Mouse (Mus musculus): ENCODE data around the gene Smyd1.
"Not testable (repeated sequence)": the region's sequence is repeated elsewhere in the genome, so short reads cannot be mapped to it uniquely, and the experiment has no call there.

Gene Smyd1

DNA sequence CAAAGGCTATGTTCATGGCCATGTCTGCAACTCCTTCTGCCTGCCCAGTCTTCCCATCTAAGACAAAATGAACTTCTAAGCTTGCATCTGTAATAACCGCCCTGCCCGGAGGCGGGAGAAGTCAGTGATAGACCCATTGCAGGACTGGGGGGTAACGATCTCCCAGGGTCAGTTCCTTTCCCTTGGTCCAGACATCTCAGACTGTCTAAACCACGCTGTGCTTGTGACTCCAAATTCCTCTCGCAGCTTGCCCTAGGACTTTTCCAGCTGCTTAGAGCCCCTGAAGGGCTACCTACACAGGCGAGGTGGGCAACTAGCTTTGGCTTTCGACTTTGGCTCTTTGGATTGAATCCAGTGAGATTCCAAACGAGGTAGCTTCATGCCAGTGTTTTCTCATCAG is 2.8 kb upstream of the Smyd1 start:
- no peak for DNase-seq (ENCODE audit: low spot score)

DNA sequence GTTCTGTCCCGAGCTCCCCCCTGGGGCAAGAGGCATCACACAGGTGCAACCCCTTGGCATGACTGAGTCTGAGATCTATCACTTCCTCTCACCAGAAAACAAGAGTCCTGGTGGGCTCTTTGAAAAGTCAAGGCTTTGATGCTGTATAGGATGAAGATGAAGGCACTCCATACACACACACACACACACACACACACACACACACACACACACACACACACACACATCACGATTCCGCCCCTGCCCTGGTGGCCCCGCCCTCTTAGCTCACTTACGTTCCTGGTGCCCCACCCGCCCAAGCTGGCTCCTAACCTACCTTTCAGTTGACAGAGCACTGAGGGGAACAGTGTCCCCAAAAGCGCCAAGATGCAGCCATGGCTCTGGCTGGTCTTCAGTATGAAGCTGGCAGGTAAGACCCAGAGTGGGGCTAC is 473 bp upstream of the Smyd1 start, which contains the start of gene Cd8b1:
Gene Cd8b1 (plus strand): TSS at position 298 of the 431 bp plus-strand sequence.
- no peak for DNase-seq (ENCODE audit: low spot score)

DNA sequence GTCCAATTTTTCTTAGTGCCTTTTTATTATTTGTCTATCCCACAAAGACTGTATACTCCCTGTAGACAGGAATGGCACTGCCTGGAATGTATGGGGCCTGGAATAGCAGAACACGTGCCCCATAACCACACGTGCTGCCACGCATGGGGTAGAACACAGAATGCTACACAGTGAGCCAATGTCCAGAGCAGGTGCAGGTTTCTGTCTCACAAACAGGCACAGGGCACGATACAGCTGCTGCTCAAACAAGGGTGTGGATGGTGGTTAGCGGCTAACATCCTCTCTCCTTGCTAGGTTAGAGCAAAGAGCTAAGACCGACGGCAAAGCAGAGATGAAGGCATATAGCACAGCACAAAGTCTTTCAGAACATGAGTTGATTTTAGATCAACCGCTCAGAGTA is 14.5 kb downstream of the Smyd1 start:
- no peak for DNase-seq (ENCODE audit: low spot score)

DNA sequence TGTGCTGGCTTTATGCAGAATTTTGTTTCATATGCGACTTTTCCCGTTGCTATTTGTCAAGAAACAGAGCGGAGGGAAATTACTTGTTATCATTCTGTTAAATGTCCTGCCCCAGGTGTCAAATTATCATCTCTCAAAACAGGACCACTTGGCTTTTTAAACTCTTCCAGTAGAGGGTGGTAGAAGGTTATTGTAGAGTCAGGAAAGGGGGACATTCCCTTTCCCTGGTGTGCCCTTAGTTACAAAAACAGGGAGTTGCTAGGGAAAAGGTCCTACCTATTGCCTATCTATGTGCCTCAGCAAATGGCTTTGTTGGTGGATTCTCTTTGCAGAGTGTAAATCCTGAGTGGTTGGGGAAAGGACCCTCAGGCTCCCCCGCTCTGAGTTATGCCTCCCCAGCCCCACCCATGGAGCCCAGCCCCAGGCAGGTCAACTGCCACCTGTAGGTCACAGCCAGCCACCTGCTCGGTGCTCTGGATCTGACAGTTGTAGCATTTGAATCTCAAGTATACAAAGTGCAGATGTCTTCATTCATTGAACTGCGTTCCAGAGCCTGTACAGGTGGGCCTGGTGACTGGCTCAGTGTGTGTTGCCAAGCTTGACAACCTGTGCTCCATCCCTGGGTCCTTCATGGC is 19.8 kb downstream of the Smyd1 start:
- DNase-seq (ENCODE audit: low spot score) = peak; percentile 19

DNA sequence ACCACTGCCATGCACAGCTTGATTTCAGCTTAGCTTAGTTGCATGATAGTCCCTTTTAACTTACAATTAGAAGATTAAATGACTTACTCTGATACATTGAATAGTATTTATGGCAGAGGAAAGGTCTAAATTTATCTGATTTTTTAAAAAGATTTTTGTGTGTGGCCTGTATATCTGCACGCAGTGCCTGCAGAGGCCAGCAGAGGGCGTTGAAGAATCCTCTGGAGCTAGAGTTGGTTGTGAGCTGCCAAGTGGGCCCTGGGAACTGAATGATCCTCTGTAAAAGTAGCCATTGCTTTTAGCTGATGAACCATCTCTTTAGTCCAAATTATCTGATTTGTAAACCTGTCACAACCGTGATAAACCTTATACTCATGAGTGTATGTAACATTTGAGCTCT is 23.3 kb downstream of the Smyd1 start:
- peak; percentile 48 for DNase-seq (ENCODE audit: low spot score)

DNA sequence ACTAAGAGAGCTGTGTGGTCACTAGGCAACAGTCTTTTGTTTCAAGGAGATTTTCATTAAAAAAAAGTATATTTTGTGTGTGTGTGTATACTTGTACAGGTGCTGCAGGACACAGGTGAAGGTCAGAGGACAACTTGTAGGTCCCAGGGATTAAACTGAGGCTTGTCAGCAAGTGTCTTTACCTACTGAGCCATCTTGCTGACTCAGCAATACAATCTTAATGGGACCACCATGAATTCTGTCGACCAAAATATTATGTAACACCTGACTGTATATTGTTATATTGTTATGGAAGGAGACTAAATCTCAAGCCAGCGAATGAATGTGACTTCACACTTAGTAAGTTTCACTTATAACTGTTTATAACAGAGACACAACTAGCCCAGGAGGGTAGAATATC is 24.0 kb downstream of the Smyd1 start:
- no peak for DNase-seq (ENCODE audit: low spot score)

DNA sequence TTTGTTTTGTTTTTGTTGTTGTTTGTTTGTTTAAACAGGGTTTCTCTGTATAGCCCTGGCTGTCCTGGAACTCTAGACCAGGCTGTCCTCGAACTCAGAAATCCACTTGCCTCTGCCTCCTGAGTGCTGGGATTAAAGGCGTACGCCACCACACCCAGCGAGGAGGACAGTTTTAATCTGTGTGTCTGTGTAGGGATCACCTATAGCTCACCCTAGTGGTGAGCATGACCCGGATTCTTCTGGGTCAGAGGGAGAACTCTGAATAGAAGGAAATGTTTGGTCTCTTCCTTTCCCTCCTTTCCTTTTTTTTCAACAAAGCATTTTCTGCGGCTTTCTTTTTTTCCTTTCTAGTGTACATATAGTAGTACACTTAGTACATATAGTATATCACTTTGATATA is 26.7 kb downstream of the Smyd1 start:
- DNase-seq (ENCODE audit: low spot score) = no peak

DNA sequence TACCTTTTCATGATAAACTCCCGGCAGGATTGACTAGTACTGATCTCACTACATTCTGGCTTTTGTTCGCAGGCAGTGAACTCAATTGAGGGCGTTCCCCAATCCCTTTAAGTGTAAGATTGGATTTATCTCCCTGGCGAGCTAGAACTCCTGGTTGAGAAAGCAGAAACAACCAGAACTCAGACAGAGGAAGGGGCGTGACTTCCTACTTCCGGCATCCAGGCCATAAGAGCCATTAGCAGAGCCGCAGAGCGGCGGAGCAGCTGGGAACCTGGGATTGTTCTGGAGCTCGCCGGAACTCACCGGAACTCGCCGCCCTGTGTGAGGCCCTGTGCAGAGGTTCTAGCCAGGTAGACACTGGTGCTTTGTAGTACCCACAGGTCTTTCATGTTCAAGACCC is 28.5 kb downstream of the Smyd1 start:
- DNase-seq (ENCODE audit: low spot score) = no peak

DNA sequence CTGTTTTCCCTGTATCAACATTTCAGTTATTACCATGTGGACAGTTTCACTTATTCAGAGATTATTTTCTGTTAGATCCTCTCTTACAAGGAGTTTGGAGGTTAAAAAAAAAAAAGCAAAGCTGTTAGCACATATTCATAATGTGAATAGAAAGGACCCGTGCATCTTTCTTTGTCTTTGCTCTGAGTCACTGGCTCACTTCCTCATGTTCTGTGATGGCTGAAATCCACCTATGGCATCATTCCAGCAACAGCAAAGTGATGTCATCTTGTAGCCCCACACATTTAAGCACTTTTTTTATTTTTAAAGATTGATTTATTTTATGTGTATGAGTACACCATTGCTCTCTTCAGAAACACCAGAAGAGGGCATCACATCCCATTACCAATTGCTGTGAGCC is 42.6 kb downstream of the Smyd1 start:
- no peak for DNase-seq (ENCODE audit: low spot score)

DNA sequence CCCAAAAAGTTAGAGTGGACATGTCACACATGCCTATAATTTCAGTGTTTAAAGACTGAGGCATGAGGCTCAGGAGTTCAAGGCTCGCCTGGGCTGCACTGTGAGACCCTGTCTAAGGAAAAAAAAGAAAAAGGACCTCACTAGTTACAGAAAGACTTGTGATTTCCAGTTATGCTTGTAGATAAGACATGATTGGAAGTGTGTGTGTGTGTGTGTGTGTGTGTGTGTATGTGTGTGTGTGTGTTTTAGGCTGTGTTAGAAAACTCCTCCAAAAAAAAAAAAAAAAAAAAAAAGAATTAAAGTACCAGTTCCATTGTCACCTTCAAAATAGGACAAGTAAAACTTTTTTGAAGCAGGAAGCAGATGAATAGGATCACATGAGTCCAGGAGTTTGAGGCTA is 47.4 kb downstream of the Smyd1 start:
- no peak for DNase-seq (ENCODE audit: low spot score)

DNA sequence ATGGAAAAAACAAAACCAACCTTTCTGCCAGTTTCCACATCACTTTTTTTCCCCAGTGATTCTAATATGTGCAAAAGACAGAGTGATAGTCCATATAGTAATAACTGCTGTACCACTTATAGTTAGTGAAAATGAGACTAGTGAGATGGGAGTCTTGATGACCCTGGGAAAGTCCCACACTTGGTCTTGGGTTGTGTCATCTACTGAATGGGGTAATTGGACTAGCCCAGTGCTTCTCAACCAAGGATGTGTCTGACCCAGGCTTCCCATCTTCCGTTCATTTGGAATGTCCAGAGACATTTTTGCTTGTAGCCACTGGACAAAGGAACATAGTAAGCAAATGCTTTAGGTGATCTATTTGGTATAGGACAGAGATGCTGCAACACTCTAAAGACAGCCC is 48.3 kb downstream of the Smyd1 start:
- no peak for DNase-seq (ENCODE audit: low spot score)

DNA sequence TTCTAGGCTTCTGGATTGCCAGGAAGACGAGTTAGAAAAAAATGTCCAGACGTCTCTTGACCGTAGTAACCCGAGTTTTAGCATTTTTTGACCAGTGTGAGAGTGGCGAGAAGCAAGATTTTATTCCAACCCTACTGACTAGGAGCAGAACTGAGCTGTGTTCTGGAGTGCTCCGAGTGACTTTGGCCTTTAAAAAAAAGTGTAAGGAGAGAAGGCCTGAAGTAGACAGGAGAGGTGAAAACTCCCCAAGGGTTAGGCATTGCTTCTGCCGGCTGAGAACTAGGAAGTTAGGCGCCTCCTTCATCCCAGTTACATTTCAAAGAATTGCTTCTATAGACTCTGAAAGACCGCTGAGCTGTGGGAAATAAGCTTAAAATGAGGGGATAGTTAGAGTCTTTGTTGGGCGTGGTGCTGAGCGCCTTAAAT is 49.7 kb downstream of the Smyd1 start:
- DNase-seq (ENCODE audit: low spot score) = peak; percentile 46

DNA sequence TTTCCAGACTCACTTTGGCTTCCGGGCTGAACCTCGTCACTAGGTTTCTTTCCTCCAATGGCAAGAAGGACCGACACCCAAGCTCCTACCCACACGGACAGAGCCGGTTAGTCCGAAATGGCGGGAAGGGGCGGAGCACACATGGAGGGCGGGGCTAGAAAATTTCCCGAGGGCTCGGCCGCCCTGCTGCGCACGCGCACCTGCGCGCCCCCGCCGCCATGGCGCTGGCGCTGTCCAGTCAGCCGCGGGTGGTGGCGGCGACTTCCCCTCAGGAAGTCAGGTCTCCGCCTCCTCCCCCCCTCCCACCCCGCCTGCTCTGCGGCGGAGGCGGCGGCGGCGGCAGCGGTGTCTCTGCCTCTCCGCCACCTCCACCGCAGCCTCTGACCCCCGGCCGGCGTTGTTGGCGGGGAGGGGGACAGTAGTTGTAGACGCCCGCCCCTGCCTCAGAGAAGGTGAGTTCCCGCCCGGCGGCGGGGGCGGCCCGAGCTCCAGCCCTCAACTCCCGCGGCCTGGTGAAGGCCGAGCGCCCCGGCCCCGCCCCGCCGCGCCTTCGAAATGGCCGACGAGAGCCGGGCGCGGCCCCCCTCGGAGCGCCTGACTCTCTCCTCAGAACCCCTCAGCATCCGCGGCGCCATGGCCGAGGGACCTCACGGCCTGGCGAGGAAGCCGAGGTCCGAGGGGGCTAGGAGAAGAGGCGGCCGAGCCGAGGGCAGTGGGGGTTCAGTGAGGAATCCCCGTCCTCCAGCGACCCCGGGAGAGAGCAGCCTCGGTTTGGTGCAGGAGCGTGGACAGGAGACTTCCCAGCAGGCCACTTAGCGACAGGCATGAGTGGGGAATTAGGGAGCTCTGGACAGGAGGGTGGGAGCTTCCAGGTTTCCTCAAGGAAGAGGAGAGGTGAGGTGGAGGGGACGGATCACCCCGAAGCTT is 50.4 kb downstream of the Smyd1 start, which contains the start of gene Krcc1:
Gene Krcc1 (plus strand): TSS at position 289 of the 927 bp plus-strand sequence.
- DNase-seq (ENCODE audit: low spot score) = peak; percentile 96

DNA sequence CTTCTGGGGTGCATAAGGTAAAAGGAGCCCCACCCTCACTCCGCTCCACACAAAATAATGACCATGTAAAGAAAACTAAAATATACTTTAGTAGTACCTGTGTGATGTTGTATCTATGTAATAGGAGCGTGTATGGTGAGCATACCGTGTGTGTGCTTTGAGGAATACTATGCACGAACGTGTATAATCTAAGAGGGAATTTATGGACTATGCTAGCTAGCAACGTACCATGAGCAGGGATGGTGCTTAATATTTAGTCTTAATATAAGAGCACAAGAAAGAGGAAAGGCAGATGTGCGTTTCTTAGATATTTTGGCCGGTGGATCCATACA is 51.0 kb downstream of the Smyd1 start:
- DNase-seq (ENCODE audit: low spot score) = no peak

DNA sequence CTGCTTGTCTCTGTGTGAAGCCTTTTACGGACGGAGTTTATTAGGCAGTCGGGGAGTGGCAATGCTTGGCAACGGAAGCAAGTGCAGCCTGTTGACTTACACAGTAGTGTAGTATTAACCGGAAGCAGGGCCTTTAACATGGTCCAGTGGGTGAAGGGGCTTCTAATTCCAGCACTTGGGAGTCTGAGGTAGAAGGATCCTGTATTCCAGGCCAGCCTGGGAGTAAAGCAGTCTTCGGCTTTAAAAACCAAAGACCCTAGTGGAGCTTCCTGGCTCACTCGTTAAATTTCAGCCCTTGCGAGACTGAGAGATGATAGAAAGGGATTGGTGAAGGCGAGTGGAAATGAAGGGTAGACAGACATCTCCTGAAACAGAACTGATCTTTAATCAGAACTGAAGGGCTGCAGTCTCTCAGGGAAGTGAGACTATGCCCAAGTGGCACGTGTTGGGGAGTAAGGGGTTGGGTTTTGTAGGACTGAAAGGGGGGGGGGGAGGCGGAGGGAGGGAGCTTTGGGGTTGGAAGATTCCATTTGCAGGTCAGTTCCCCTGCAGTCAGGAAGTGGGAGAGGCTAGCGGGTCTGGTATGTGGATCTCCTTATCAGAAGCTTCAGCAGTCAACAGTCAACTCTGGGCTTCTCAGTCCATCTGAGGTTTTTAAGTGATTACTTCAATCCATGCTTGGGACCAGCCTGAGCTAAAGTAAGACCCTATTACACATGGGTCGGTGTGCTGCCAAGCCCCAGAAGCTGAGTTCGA is 51.6 kb downstream of the Smyd1 start:
- peak; percentile 67 for DNase-seq (ENCODE audit: low spot score)

DNA sequence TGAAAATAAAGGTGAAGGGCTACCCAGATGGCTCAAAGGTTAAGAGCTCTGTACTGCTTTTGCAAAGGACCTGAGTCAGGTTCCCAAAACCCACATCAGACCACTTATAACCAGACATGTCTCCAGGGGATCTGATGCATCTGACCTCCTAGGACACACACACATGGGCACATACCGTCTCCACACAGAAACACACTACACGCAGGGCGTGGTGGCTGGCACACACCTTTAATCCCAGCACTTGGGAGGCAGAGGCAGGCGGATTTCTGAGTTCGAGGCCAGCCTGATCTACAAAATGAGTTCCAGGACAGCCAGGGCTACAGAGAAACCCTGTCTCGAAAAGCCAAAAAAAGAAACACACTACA is 52.4 kb downstream of the Smyd1 start:
- DNase-seq (ENCODE audit: low spot score) = not testable (repeated sequence)

DNA sequence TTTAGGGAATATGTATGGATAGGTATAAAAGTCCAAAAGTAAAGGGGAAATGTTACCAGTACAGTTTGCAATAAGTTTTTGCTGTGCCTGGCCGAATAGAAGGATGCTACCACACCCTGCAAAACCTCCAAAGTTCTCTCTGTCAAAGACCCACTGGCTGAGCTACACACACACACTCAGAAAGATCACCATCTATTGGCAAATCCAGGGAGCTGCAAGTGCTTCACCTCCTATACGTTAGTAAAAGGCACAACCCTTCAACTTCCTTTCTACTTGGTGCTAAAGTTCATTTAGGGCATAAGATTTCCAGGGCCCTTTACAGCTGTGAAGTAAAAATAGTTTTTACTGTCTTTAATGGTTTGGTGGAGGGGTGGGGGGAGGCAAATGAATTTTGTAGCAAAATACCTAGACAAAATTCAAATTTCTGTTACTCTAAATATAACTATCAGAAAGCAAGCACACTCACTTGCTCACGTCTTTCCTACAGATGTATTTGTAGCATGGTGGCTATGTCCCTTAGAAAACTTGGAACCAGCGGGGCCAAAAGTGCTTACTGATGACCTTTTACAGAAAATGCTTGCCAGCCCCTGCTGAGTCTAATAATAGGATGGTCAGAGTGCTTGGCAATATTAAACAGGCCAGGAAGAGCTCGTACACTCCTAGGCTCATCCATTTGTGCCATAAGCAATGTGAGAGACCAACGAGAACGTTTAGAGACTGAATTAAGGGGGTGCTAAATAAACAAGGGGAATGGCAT is 52.9 kb downstream of the Smyd1 start:
- peak; percentile 59 for DNase-seq (ENCODE audit: low spot score)

DNA sequence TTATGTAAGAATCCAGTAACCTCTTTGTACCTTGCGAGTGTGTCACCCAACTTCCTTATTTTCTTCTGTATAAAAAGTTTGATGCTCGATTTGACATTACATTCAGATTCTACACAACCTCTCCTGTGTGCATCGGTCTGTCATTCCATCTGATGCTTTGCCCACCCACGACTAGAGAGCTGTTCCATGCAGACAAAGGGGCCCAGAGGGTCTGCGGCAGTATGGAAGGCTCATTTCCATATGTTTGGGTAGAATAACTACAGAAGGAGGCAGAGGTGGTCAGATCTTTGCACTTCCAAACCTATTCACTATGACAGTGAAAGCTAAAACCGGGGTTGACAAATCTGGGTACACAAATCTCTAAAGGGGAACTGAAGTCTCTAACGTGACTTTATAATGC is 54.4 kb downstream of the Smyd1 start:
- not testable (repeated sequence) for DNase-seq (ENCODE audit: low spot score)

DNA sequence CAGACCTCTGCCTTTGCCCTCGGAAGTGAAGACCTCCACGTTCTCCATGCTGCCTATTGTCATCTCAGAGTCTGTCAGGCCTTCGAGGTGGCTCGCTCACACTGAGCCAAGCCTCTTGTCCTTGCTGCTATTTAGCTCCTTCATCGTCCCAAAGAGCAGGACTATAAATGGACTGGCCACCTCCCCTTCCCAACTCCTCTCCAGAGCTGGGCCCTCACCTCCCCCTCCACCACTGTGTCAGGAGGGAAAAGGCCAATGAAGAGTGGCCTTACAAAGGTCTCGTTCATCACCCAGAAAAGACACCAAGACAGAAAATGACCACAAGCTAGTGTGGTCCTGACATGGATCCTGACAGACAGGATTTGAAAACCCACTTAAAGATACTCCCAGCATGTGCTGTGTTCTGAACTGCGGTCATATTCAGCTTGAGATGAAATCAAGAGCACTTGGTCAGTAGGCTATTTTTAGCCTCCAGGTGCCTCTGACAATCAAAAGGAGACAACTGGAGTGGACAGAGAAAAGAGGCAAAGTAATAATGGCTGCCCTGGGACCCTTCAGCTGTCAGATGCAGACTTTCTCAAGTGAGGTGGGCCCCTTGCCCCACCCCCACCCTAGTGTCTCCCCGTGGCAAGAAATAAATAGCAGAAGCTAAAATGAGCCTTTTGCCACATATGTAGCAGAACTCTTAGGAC is 59.7 kb downstream of the Smyd1 start:
- DNase-seq (ENCODE audit: low spot score) = no peak

DNA sequence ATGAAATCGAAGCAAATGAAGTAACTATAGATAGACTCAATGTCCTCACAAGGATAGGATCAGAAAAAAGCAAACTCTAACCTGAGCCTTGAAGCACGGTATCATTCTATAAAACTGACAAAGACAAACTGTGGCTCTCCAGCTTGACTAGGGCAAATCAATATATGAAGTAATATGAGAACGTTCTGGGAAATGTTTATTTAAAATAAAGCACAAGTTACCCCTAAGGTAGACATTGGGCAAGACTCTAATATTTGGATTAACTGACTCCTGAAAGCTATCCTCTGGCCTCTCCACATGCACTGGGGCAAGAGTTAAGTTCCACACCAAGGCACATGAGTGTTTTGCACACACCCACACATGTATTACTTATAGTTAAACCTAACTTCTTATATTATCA is 61.0 kb downstream of the Smyd1 start:
- no peak for DNase-seq (ENCODE audit: low spot score)

DNA sequence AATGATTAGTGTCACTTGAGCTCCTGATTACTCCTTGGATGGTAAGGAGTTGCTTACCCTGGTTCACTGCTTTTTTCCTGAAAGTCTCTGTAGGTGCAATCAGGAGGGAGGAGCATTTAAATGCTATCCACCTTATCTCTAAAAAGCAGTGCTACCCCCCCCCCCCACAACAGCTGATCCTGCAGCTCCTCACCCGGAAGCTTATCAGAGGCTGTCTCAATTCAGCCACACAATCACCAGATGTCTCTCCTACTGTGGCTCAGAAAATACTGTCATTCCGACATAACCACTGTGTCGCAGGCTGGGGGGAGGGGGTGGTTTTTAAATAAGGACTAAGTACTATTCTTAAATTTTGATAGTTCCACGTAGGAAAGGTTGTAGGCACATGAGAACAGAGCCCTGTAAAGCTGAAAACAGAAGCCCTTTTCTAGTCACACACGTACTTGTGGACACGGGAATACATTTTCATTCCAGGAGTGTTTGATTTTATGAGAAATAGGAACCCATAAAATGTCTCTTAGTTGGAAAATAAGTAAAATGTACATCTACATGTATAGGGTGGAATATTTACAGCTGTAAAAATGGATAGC is 61.9 kb downstream of the Smyd1 start:
- no peak for DNase-seq (ENCODE audit: low spot score)

Data from embryo, embryonic 10 days (tissue).